Mouse (Mus musculus) megakaryocyte, embryonic 14.5 days (primary cell): ENCODE data around the gene Dsp.

Source experiments
- FLI1 ChIP-seq: IDR thresholded peaks from 2 replicates; pipeline ENCODE4 v1.6.1; 2012; ENCODE audit warnings: low read length, inconsistent platforms, mixed read lengths
- GATA1 ChIP-seq: IDR thresholded peaks from 3 replicates; pipeline ENCODE4 v1.6.1; 2012; ENCODE audit warnings: mixed read lengths, low read length, inconsistent platforms, borderline replicate concordance

DNA sequence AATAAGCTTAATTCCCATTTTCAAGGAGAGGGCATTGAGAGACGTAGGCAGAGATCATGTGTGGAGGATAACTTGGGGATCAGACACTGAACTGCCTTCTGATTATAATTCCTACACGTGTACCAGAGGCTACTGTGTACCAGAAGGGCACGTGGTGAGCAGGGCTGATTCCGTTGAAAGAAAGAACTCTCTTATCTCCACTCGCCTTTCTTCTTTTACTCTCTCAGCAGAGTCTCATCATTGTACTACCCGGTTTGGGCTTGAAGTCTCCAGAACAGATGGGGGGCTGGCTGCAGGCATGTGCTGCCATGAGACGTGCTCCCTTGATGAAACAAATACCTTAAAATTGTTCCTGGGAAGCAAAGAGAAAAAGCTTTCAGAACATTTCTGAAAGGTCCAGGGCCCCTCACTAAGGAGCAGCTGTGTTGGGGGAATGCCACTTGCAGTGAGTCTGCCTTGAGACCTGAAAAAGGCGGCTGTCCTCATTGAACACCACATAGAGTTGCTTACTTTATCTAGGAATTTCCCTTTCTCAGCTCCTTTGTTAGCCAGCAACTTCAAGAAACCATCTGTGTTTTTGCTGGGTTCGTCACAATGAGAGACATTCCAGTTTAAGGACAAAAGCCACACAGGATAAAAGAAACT lies 79.2 kb downstream of the Dsp start:
- TF ChIP-seq GATA1 (no peak), FLI1 (no peak)
